Mouse (Mus musculus) CH12.LX (cell line): Measurements from ENCODE around the gene Lamtor2.

Source experiments
- CTCF ChIP-seq, 2 experiments: IDR thresholded peaks in 1 of 2; conservative IDR thresholded peaks in 1 of 2; 2 replicates each; pipeline ENCODE4 v1.5.1; 2011 to 2012; ENCODE audit warnings: low read depth in 2 of 2, low read length in 2 of 2, improper control_type of control experiment in 1 of 2, inconsistent platforms in 1 of 2, mild to moderate bottlenecking in 1 of 2, moderate library complexity in 1 of 2
- ELF1 ChIP-seq: IDR thresholded peaks from 2 replicates; pipeline ENCODE4 v1.6.1; 2014; ENCODE audit warnings: low read depth, mild to moderate bottlenecking, inconsistent platforms, low read length, improper control_type of control experiment
- EP300 ChIP-seq: IDR thresholded peaks from 2 replicates; pipeline ENCODE4 v1.6.1; 2011; ENCODE audit warnings: low read length, improper control_type of control experiment
- JUN ChIP-seq: IDR thresholded peaks from 2 replicates; pipeline ENCODE4 v1.6.1; 2011; ENCODE audit warnings: low read depth, mild to moderate bottlenecking, low read length, improper control_type of control experiment, moderate library complexity; ENCODE audit not compliant: insufficient read depth
- POLR2A ChIP-seq: IDR thresholded peaks from 2 replicates; pipeline ENCODE4 v1.6.1; 2011; ENCODE audit warnings: low read depth, mild to moderate bottlenecking, improper control_type of control experiment, low read length
- USF1 ChIP-seq: IDR thresholded peaks from 2 replicates; pipeline ENCODE4 v1.6.1; 2014; ENCODE audit warnings: low read depth, mild to moderate bottlenecking, inconsistent platforms, low read length, improper control_type of control experiment

GRCm38 (mm10) chr3:88546674-88547418, 6.0 kb downstream of the Lamtor2 start:
- TF ChIP-seq USF1 (no peak), JUN (no peak), CTCF (conservative IDR thresholded peaks at IDR 0.05 in 1 of 2, IDR thresholded peaks at IDR 0.05 in 1 of 2; ENCODE audit: low read depth in 2 of 2, low read length in 2 of 2) (no peak), EP300 (no peak), ELF1 (no peak), POLR2A (no peak)
